8 mouse cellular contexts compared by ENCODE assay signal in the genomic region with DNA sequence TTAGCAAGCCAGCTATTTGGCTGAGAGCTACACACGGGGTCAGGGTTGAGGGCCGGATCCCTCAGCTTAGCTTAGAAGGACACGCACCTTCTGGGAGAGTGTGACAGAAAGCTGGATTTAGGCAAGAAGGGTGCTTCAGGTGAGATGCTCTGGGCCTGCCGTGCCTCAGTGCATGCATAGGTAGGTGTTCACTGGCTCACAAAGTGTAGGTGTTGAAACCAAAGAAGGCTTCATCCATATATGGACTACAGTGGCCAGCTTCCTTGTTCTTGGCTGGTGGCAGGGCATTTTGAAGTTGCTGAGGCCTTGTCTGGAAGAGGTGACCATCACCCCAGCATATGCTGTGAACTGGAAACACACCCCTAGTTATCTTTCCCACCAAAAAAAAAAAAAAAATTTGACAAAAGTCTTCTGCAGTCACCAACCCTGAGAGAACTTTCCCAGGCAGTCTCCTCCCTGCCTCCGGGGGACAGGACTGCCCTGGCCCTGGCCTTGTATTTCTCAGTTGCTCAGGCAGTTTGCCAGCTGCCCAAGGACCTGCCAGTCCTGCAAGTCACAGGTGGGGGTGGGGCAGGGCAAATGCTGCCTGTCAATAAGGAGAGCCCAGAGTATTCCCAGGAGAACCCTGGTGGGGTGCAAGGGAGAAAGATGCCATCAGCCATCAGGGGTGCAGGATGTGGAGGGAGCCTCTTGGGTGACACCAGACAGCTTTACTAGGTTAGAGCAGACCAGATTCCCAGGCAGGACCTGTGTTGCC. TPM values are rescaled to one million over a fixed set of nuclear protein-coding genes. Genes with fewer than 3 reads are reported as not detected.
DNase-seq lines count a peak whose midpoint lies in the region; ATAC-seq lines count a peak whose summit lies in the region.

No protein-coding gene starts in this region.

- peak overlapping the region; percentile 73 for H3K9ac ChIP-seq in forebrain, embryonic 12.5 days
- peak overlapping the region; percentile 69 for H3K9ac ChIP-seq in limb, embryonic 12.5 days (replicated peaks)
- no peak overlapping the region; the same call in 1 of the 2 replicates for H3K9ac ChIP-seq in midbrain, embryonic 15.5 days

- peak overlapping the region; percentile 99 for H3K27ac ChIP-seq in forebrain, embryonic 12.5 days
- H3K27ac ChIP-seq in limb, embryonic 12.5 days = peak overlapping the region; percentile 96
- H3K27ac ChIP-seq in midbrain, embryonic 15.5 days = peak overlapping the region; percentile 100

- WGBS in forebrain, embryonic 12.5 days = 84% methylated on average over 5 of the region's 5 CpGs
- WGBS in limb, embryonic 12.5 days = 71% methylated on average over 5 of the region's 5 CpGs
- 74% methylated on average over 5 of the region's 5 CpGs for WGBS in midbrain, embryonic 15.5 days

- peak overlapping the region; percentile 68 for H3K4me3 ChIP-seq in forebrain, embryonic 12.5 days (replicated peaks)
- no peak overlapping the region for H3K4me3 ChIP-seq in limb, embryonic 12.5 days (replicated peaks)
- no peak overlapping the region; the same call in 1 of the 2 replicates for H3K4me3 ChIP-seq in midbrain, embryonic 15.5 days

- H3K4me2 ChIP-seq in forebrain, embryonic 12.5 days = peak overlapping the region; percentile 73; the same call in 1 of the 2 replicates
- peak overlapping the region; percentile 75 for H3K4me2 ChIP-seq in limb, embryonic 12.5 days
- peak overlapping the region; percentile 79 for H3K4me2 ChIP-seq in midbrain, embryonic 15.5 days

- DNase-seq in cerebellum, adult 11 months = peak; percentile 58
- DNase-seq in adrenal gland, postnatal 14 days = peak; percentile 96
- peak; percentile 83 for DNase-seq in heart, postnatal 4 days
- DNase-seq in thymus, postnatal 4 days = peak; percentile 62

- H3K27me3 ChIP-seq in forebrain, embryonic 12.5 days = no peaks in the 10 kb centered on the region
- H3K27me3 ChIP-seq in limb, embryonic 12.5 days = no peaks in the 10 kb centered on the region
- no peaks in the 10 kb centered on the region for H3K27me3 ChIP-seq in midbrain, embryonic 15.5 days (replicated peaks)

- H3K4me1 ChIP-seq in forebrain, embryonic 12.5 days = peaks cover 47% of the 10 kb centered on the region
- H3K4me1 ChIP-seq in limb, embryonic 12.5 days (replicated peaks) = peaks cover 51% of the 10 kb centered on the region
- H3K4me1 ChIP-seq in midbrain, embryonic 15.5 days = peaks cover 37% of the 10 kb centered on the region

- H3K9me3 ChIP-seq in forebrain, embryonic 12.5 days = no peaks in the 10 kb centered on the region
- H3K9me3 ChIP-seq in limb, embryonic 12.5 days = no peaks in the 10 kb centered on the region
- no peaks in the 10 kb centered on the region for H3K9me3 ChIP-seq in midbrain, embryonic 15.5 days

- no peak for ATAC-seq in cerebellum, adult (ENCODE audit: insufficient number of reproducible peaks, low FRiP score, low TSS enrichment)
- no peak for ATAC-seq in forebrain, embryonic 12.5 days (ENCODE audit: low FRiP score)
- ATAC-seq in limb, embryonic 12.5 days (ENCODE audit: insufficient number of reproducible peaks, insufficient read depth, low FRiP score, low TSS enrichment, low read depth) = no peak
- no peak for ATAC-seq in midbrain, embryonic 15.5 days (replicated peaks)

- H3K36me3 ChIP-seq in forebrain, embryonic 12.5 days (replicated peaks) = peaks cover 26% of the 10 kb centered on the region
- peaks cover 24% of the 10 kb centered on the region for H3K36me3 ChIP-seq in limb, embryonic 12.5 days
- peaks cover 21% of the 10 kb centered on the region for H3K36me3 ChIP-seq in midbrain, embryonic 15.5 days (replicated peaks)

RNA-seq across cellular contexts. Expression of a gene that starts 1.4 kb away (rescaled TPM):
- 2,967 and 3,254 TPM in 2 replicates for total RNA-seq in adrenal gland, postnatal 14 days (2021)
- polyA plus RNA-seq in forebrain, embryonic 12.5 days (2016; fragmentation: Nextera tagmentation; extraction: Ambion mirVana) = 12,389 and 14,301 TPM in 2 replicates
- 1,000 to 10,000 TPM; 2,345 to 2,495 TPM for total RNA-seq in heart, postnatal 4 days (2021)
- polyA plus RNA-seq in limb, embryonic 12.5 days (2016; fragmentation: Nextera tagmentation; extraction: Ambion mirVana) = 12,553 and 13,538 TPM in 2 replicates
- 13,428 and 14,272 TPM in 2 replicates for polyA plus RNA-seq in midbrain, embryonic 15.5 days (2015; fragmentation: Nextera tagmentation; extraction: Ambion mirVana)

RNA-seq across cellular contexts. Expression of a gene that starts 12.8 kb away (rescaled TPM):
- total RNA-seq in adrenal gland, postnatal 14 days (2021) = 11.8 and 12.0 TPM in 2 replicates
- 24.0 and 24.6 TPM in 2 replicates for polyA plus RNA-seq in forebrain, embryonic 12.5 days (2016; fragmentation: Nextera tagmentation; extraction: Ambion mirVana)
- total RNA-seq in heart, postnatal 4 days (2021) = 1 to 10 TPM; 9.4 to 9.5 TPM
- polyA plus RNA-seq in limb, embryonic 12.5 days (2016; fragmentation: Nextera tagmentation; extraction: Ambion mirVana) = 13.0 and 13.1 TPM in 2 replicates
- polyA plus RNA-seq in midbrain, embryonic 15.5 days (2015; fragmentation: Nextera tagmentation; extraction: Ambion mirVana) = 41.6 and 43.0 TPM in 2 replicates

RNA-seq across cellular contexts. Expression of a gene that starts 52.2 kb away (rescaled TPM):
- total RNA-seq in adrenal gland, postnatal 14 days (2021) = 62.0 and 75.3 TPM in 2 replicates
- 665 and 748 TPM in 2 replicates for polyA plus RNA-seq in forebrain, embryonic 12.5 days (2016; fragmentation: Nextera tagmentation; extraction: Ambion mirVana)
- total RNA-seq in heart, postnatal 4 days (2021) = 100 to 1,000 TPM; 145 to 173 TPM
- 576 and 587 TPM in 2 replicates for polyA plus RNA-seq in limb, embryonic 12.5 days (2016; fragmentation: Nextera tagmentation; extraction: Ambion mirVana)
- 507 and 508 TPM in 2 replicates for polyA plus RNA-seq in midbrain, embryonic 15.5 days (2015; fragmentation: Nextera tagmentation; extraction: Ambion mirVana)
